Mouse (Mus musculus) thymus, adult 2 months (tissue): Measurements from ENCODE around the gene Kctd21.

Source experiments
- CTCF ChIP-seq: fragments of 200-500 bp; IDR thresholded peaks from 2 replicates; pipeline ENCODE4 v1.5.1; 2012; ENCODE audit warnings: mild to moderate bottlenecking, control low read depth, low read length, moderate library complexity, borderline replicate concordance; ENCODE audit not compliant: control insufficient read depth, poor library complexity, insufficient read depth; ENCODE audit errors: extremely low read depth
- POLR2A ChIP-seq: fragments of 200-500 bp; IDR thresholded peaks from 2 replicates; pipeline ENCODE4 v1.6.1; 2012; ENCODE audit warnings: mild to moderate bottlenecking, low read length, control low read depth, moderate library complexity; ENCODE audit not compliant: control insufficient read depth, poor library complexity, insufficient read depth; ENCODE audit errors: extremely low read depth

DNA sequence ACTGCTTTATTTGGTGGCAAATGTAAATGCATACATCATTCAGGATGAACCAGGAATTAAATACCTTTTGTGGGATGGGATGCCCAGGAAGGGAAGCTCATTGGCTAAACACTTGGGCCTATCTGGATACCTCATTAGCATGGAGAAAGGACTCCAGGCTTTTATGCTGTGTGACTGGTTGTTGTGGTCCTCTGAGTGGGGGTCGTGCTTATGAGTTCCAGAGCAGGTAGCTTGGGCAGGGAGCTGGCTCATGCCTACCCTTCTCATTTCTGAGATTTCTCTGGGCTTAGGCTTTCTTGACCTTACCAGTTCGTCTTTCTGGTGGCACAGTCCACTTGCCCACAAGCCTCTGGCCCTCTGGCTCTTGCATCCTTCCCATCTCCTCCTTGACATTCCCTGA lies 62.2 kb downstream of the Kctd21 start:
- TF ChIP-seq CTCF, result no peak
- TF ChIP-seq POLR2A, result no peak
